Mouse (Mus musculus): ENCODE data around the gene Fam227a. TPM values are rescaled to one million over a fixed set of nuclear protein-coding genes. Genes with fewer than 3 reads are reported as not detected.

Fam227a gene
- polyA plus RNA-seq, 1 experiment from 2014 or later = 6.6 TPM

DNA sequence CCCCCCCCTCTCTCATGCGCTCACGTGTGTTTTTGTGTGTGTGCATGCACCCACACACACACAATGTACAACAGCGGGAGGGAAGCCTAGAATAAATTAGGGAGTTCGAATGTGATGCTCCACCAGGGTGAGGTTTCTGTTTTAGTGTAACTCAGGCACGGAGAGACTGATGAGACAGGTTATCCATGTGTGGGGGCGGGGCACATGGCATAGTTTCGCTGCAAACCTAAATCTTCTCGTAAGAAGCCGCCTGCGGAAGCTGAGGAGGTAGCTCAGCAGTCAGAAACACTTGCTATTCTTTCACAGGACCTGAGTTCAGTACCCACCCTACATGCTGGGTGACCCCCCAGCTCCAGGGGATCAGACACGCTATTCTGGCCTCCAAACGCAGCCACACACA lies 10.6 kb downstream of the Fam227a start:
- H3K9me3 ChIP-seq = no peaks in the 10 kb centered on the region

DNA sequence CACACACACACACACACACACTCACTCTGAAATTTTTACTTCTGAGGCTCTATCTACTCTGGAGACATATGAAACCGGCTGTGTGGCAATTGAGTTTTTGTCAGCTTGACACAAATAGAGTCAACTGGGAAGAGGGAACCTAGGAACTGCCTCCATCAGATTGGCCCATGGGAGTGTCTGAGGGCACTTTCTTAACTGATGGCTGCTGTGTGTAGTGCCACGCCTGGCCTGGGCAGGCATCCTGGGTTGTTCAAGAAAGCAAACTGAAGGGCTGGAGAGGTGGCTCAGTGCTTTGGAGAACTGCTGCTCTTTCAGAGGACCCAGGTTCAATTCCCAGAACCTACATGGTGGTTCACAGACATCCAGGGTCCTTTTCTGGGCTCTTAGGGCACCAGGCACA lies 13.3 kb downstream of the Fam227a start:
- Histone ChIP-seq H3K4me1 (no peaks in the 10 kb centered on the region), H3K9me3 (no peaks in the 10 kb centered on the region), H3K4me3 (no peak overlapping the region), H3K36me3 (replicated peaks) (peaks cover 29% of the 10 kb centered on the region), H3K27ac (no peak overlapping the region), H3K9ac (no peak overlapping the region), H3K27me3 (replicated peaks) (no peaks in the 10 kb centered on the region), H3K4me2 (no peak overlapping the region)
- WGBS = 86% methylated on average over 2 of the region's 2 CpGs
- ATAC-seq (replicated peaks) = no peak

More for the DNA sequence above, 10.6 kb downstream of the Fam227a start:
- ATAC-seq (replicated peaks) = no peak
- Histone ChIP-seq H3K36me3 (replicated peaks) (peaks cover 10% of the 10 kb centered on the region; the same call in 1 of the 2 replicates), H3K9ac (no peak overlapping the region), H3K27me3 (replicated peaks) (no peaks in the 10 kb centered on the region), H3K4me2 (no peak overlapping the region), H3K4me1 (no peaks in the 10 kb centered on the region), H3K4me3 (no peak overlapping the region), H3K27ac (no peak overlapping the region)
- WGBS = 91% methylated on average over 12 of the region's 12 CpGs

GRCm38 (mm10) chr15:79641135-79641817 lies 17.5 kb downstream of the Fam227a start:
- Histone ChIP-seq H3K9ac (no peak overlapping the region), H3K4me3 (no peak overlapping the region), H3K4me1 (no peaks in the 10 kb centered on the region), H3K4me2 (no peak overlapping the region), H3K9me3 (no peaks in the 10 kb centered on the region), H3K27me3 (replicated peaks) (no peaks in the 10 kb centered on the region), H3K27ac (no peak overlapping the region), H3K36me3 (replicated peaks) (peaks cover 39% of the 10 kb centered on the region)
- no peak for ATAC-seq (replicated peaks)
- WGBS = 83% methylated on average over 12 of the region's 12 CpGs

DNA sequence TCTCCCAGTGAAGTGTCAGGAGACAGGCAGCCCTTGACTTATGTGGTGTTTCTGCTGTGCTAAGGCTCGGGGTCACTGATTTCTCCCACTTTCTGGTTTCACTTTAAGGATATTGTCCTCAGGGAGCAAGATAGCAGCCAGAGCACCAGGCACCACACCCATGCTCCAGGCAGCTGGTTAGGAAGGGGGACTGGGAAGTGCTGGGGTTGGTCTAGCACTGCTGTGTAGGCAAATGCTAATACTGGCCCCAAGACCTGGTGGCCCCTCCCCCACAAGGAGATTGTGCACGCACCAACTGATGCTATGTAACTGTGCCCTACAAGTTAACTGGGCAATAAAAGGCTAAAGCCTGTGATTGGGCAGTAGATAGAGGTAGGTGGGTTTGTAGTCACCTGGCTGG lies 28.3 kb downstream of the Fam227a start:
- no peaks in the 10 kb centered on the region for H3K27me3 ChIP-seq (replicated peaks)
- no peak overlapping the region for H3K4me3 ChIP-seq
- H3K36me3 ChIP-seq (replicated peaks) = peaks cover 65% of the 10 kb centered on the region
- no peaks in the 10 kb centered on the region for H3K9me3 ChIP-seq
- H3K9ac ChIP-seq = no peak overlapping the region
- WGBS = 80% methylated on average over 2 of the region's 2 CpGs
- H3K27ac ChIP-seq = no peak overlapping the region
- no peak overlapping the region for H3K4me2 ChIP-seq
- H3K4me1 ChIP-seq = no peaks in the 10 kb centered on the region
- no peak for ATAC-seq (replicated peaks)

GRCm38 (mm10) chr15:79619770-79620414 lies 38.9 kb downstream of the Fam227a start:
- Histone ChIP-seq H3K4me1 (no peaks in the 10 kb centered on the region), H3K4me2 (no peak overlapping the region), H3K27ac (no peak overlapping the region), H3K9ac (no peak overlapping the region), H3K4me3 (no peak overlapping the region), H3K36me3 (replicated peaks) (peaks cover 66% of the 10 kb centered on the region), H3K27me3 (replicated peaks) (no peaks in the 10 kb centered on the region), H3K9me3 (no peaks in the 10 kb centered on the region)
- WGBS = 86% methylated on average over 11 of the region's 11 CpGs
- no peak for ATAC-seq (replicated peaks)

GRCm38 (mm10) chr15:79618456-79618855 lies 40.3 kb downstream of the Fam227a start:
- Histone ChIP-seq H3K36me3 (replicated peaks) (peaks cover 63% of the 10 kb centered on the region), H3K4me1 (no peaks in the 10 kb centered on the region), H3K27me3 (replicated peaks) (no peaks in the 10 kb centered on the region), H3K9ac (no peak overlapping the region), H3K27ac (no peak overlapping the region), H3K9me3 (no peaks in the 10 kb centered on the region), H3K4me3 (no peak overlapping the region), H3K4me2 (no peak overlapping the region)
- 94% methylated on average over 7 of the region's 7 CpGs for WGBS
- ATAC-seq (replicated peaks) = no peak

DNA sequence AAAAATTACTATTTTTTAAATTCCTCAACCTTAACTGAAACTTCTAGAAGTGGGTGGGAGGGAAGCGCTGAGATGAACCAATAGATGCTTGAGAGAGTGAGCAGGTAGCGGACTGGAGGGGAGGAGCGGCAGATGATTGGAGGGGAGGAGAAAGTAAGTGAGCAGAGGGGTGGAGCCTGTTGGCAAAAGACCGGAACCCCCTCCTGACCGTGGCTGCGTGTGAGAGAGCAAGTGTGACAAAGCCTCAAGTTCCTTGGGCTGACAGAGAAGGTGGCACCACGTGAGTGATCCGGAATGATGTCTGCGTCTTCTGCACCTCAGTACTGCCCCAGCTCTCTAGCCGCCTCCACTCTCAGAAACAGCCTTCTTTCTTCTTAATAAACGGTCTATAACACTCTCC lies 41.6 kb downstream of the Fam227a start:
- 82% methylated on average over 11 of the region's 11 CpGs for WGBS
- Histone ChIP-seq H3K4me3 (no peak overlapping the region), H3K9me3 (no peaks in the 10 kb centered on the region), H3K36me3 (replicated peaks) (peaks cover 66% of the 10 kb centered on the region), H3K4me2 (no peak overlapping the region), H3K27me3 (replicated peaks) (no peaks in the 10 kb centered on the region), H3K27ac (no peak overlapping the region), H3K4me1 (no peaks in the 10 kb centered on the region), H3K9ac (no peak overlapping the region)
- ATAC-seq (replicated peaks) = no peak

- WGBS = 89% methylated on average over 5 of the region's 5 CpGs
- H3K4me1 ChIP-seq = no peaks in the 10 kb centered on the region
- ATAC-seq (replicated peaks) = no peak
- H3K36me3 ChIP-seq (replicated peaks) = peaks cover 62% of the 10 kb centered on the region
- no peak overlapping the region for H3K4me3 ChIP-seq
- no peak overlapping the region for H3K27ac ChIP-seq
- H3K9me3 ChIP-seq = no peaks in the 10 kb centered on the region
- no peak overlapping the region for H3K9ac ChIP-seq
- no peak overlapping the region for H3K4me2 ChIP-seq
- H3K27me3 ChIP-seq (replicated peaks) = no peaks in the 10 kb centered on the region
Observed at GRCm38 (mm10) chr15:79616729-79617128, 42.0 kb downstream of the Fam227a start.

GRCm38 (mm10) chr15:79615501-79615900 lies 43.3 kb downstream of the Fam227a start:
- no peaks in the 10 kb centered on the region for H3K27me3 ChIP-seq (replicated peaks)
- ATAC-seq (replicated peaks) = no peak
- peaks cover 51% of the 10 kb centered on the region for H3K36me3 ChIP-seq (replicated peaks)
- H3K4me3 ChIP-seq = no peak overlapping the region
- H3K9me3 ChIP-seq = no peaks in the 10 kb centered on the region
- no peaks in the 10 kb centered on the region for H3K4me1 ChIP-seq
- WGBS = 92% methylated on average over 7 of the region's 7 CpGs
- no peak overlapping the region for H3K9ac ChIP-seq
- no peak overlapping the region for H3K27ac ChIP-seq
- H3K4me2 ChIP-seq = no peak overlapping the region

DNA sequence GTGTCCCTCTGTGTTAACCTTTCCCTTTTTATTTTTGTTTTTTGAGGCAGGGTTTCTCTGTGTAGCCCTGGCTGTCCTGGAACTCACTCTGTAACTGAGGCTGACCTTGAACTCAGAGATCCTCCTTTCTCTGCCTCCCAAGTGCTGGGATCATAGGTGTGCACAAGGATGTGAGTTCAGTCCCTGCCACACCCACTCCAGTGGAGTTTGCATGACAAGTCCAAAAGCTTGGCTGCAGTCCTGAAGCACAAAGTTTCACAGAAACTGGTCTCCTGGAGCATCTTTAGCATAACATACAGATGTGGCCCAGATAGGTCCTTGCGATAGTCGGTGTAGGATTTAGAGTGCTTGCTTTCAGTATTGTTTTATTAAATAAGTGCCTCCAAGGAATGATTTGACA lies 49.5 kb downstream of the Fam227a start:
- Histone ChIP-seq H3K36me3 (replicated peaks) (peaks cover 19% of the 10 kb centered on the region), H3K4me3 (no peak overlapping the region), H3K27me3 (replicated peaks) (peaks cover 4% of the 10 kb centered on the region), H3K4me1 (0 out of 2 replicates have a peak, but pooled peaks cover 6% of the 10 kb centered on the region), H3K27ac (no peak overlapping the region), H3K4me2 (no peak overlapping the region), H3K9ac (no peak overlapping the region), H3K9me3 (no peaks in the 10 kb centered on the region)
- no peak for ATAC-seq (replicated peaks)
- over 99% methylated on average over 2 of the region's 2 CpGs for WGBS

DNA sequence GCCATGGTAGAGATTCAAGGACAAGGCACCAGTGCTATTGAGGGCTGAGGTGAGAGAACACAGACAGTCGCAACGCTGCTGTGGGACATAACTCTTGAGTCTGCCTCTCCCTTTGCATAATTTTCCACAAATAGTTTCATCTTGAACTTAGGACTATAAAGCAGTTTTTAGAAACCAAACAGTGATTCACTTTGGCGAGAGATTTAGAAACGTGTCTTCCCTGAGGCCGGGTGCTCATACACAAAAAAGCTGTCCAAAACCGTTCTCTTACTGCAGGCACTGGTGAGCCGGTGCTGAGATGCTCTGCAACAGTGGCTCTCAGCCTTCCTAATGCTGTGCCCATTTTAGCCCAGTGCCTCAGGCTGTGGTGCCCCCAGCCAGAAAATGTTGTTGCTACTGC lies 50.5 kb downstream of the Fam227a start:
- 85% methylated on average over 7 of the region's 7 CpGs for WGBS
- Histone ChIP-seq H3K27ac (no peak overlapping the region), H3K9ac (no peak overlapping the region), H3K4me1 (0 out of 2 replicates have a peak, but pooled peaks cover 6% of the 10 kb centered on the region), H3K4me3 (no peak overlapping the region), H3K36me3 (replicated peaks) (peaks cover 14% of the 10 kb centered on the region), H3K9me3 (no peaks in the 10 kb centered on the region), H3K4me2 (no peak overlapping the region), H3K27me3 (replicated peaks) (peaks cover 5% of the 10 kb centered on the region)
- no peak for ATAC-seq (replicated peaks)

- no peak overlapping the region for H3K27ac ChIP-seq
- no peak overlapping the region for H3K4me3 ChIP-seq
- 0 out of 2 replicates have a peak, but pooled peaks cover 6% of the 10 kb centered on the region for H3K4me1 ChIP-seq
- no peak overlapping the region for H3K4me2 ChIP-seq
- 52% methylated on average over 2 of the region's 2 CpGs for WGBS
- no peak for ATAC-seq (replicated peaks)
- peaks cover 10% of the 10 kb centered on the region for H3K36me3 ChIP-seq (replicated peaks)
- H3K9ac ChIP-seq = no peak overlapping the region
- H3K9me3 ChIP-seq = no peaks in the 10 kb centered on the region
- H3K27me3 ChIP-seq (replicated peaks) = peaks cover 5% of the 10 kb centered on the region
Observed at GRCm38 (mm10) chr15:79607757-79608156, 51.0 kb downstream of the Fam227a start.

- no peak overlapping the region for H3K27ac ChIP-seq
- peaks cover 5% of the 10 kb centered on the region for H3K27me3 ChIP-seq (replicated peaks)
- 0 out of 2 replicates have a peak, but pooled peaks cover 5% of the 10 kb centered on the region for H3K36me3 ChIP-seq (replicated peaks)
- no peak overlapping the region for H3K4me2 ChIP-seq
- ATAC-seq (replicated peaks) = no peak
- no peak overlapping the region for H3K4me3 ChIP-seq
- no peaks in the 10 kb centered on the region for H3K9me3 ChIP-seq
- H3K9ac ChIP-seq = no peak overlapping the region
- WGBS = 93% methylated on average over 12 of the region's 12 CpGs
- 0 out of 2 replicates have a peak, but pooled peaks cover 6% of the 10 kb centered on the region for H3K4me1 ChIP-seq
Observed at GRCm38 (mm10) chr15:79606161-79606560, 52.6 kb downstream of the Fam227a start.

All from midbrain, embryonic 15.5 days (tissue).